Mouse (Mus musculus) bone marrow macrophage, adult 2 months (primary cell): ENCODE data around the gene Trim47.
A peak's percentile ranks its signal among the peaks of the same experiment; 100 is the strongest.

Source experiments
- CTCF ChIP-seq: IDR thresholded peaks from 2 replicates; pipeline ENCODE4 v1.5.1; 2012; ENCODE audit warnings: low read depth, mild to moderate bottlenecking, low read length, moderate library complexity
- POLR2A ChIP-seq: IDR thresholded peaks from 2 replicates; pipeline ENCODE4 v1.6.1; 2012; ENCODE audit warnings: mild to moderate bottlenecking, low read depth, low read length, borderline replicate concordance

- TF ChIP-seq CTCF = peak; percentile 41; the same call in 1 of the 2 replicates
- no peak for TF ChIP-seq POLR2A
These were observed 45.9 kb downstream of the Trim47 start for GRCm38 (mm10) chr11:116081081-116081480.
